In genomic region chr16:9725578-9726113, GRCm38 (mm10) we compare ENCODE assay signal across 35 mouse cellular contexts.
DNase-seq lines count a peak whose midpoint lies in the region; ATAC-seq and TF ChIP-seq lines count a peak whose summit lies in the region.
"Had no signal": no experiment of that assay in that cellular context is flagged by ENCODE, and none has a peak within 500 bp of the region (broad histone marks: within the 10 kb centered on the region; RNA-seq: fewer than 3 reads in every experiment).

No protein-coding gene starts in this region.

- no peak overlapping the region for H3K4me3 ChIP-seq in midbrain, postnatal 0 days (ENCODE audit: low read depth, low read length)
- no peak overlapping the region for H3K4me3 ChIP-seq in midbrain, embryonic 11.5 days (ENCODE audit: low read depth, low read length)
- H3K4me3 ChIP-seq in cerebellum, adult 2 months (replicated peaks; ENCODE audit: insufficient read depth, low read depth, low read length), result no peak overlapping the region
- H3K4me3 ChIP-seq: forebrain, embryonic 13.5 days; heart, embryonic 13.5 days; hindbrain, embryonic 10.5 days; intestine, embryonic 15.5 days; liver, embryonic 15.5 days; midbrain, embryonic 10.5 days; myocyte; neural tube, embryonic 13.5 days had no signal

- no peak overlapping the region for H3K9ac ChIP-seq in midbrain, postnatal 0 days (replicated peaks; ENCODE audit: low read length, poor library complexity, severe bottlenecking)
- no peak overlapping the region for H3K9ac ChIP-seq in midbrain, embryonic 11.5 days (ENCODE audit: low read length)
- H3K9ac ChIP-seq: forebrain, embryonic 13.5 days; heart, embryonic 13.5 days; intestine, embryonic 15.5 days; liver, embryonic 15.5 days; lung, embryonic 14.5 days; neural tube, embryonic 13.5 days had no signal

- H3K27ac ChIP-seq in midbrain, postnatal 0 days (ENCODE audit: low read depth, low read length), result no peak overlapping the region
- H3K27ac ChIP-seq in midbrain, embryonic 11.5 days (ENCODE audit: low read depth, low read length), result no peak overlapping the region
- H3K27ac ChIP-seq in cerebellum, adult 2 months (ENCODE audit: insufficient read depth, low read length), result peak overlapping the region; percentile 55; the same call in 1 of the 2 replicates
- H3K27ac ChIP-seq: forebrain, embryonic 13.5 days; heart, embryonic 13.5 days; hindbrain, embryonic 10.5 days; intestine, embryonic 15.5 days; liver, embryonic 15.5 days; midbrain, embryonic 10.5 days; neural tube, embryonic 13.5 days; stomach, postnatal 0 days had no signal

- no peak overlapping the region for H3K4me2 ChIP-seq in midbrain, postnatal 0 days (ENCODE audit: low read depth, low read length, poor library complexity, severe bottlenecking)
- no peak overlapping the region for H3K4me2 ChIP-seq in midbrain, embryonic 11.5 days
- H3K4me2 ChIP-seq: forebrain, embryonic 13.5 days; heart, embryonic 13.5 days; intestine, embryonic 15.5 days; liver, embryonic 15.5 days; lung, embryonic 14.5 days; neural tube, embryonic 13.5 days had no signal

- H3K36me3 ChIP-seq in midbrain, postnatal 0 days (ENCODE audit: insufficient read depth, low read length), result no peaks in the 10 kb centered on the region
- no peaks in the 10 kb centered on the region for H3K36me3 ChIP-seq in midbrain, embryonic 11.5 days (ENCODE audit: control insufficient read depth, insufficient read depth, low read length)
- H3K36me3 ChIP-seq: heart, embryonic 13.5 days; hindbrain, embryonic 10.5 days; intestine, embryonic 15.5 days; liver, embryonic 15.5 days; midbrain, embryonic 10.5 days; neural tube, embryonic 13.5 days had no signal

- ATAC-seq in midbrain, postnatal 0 days (ENCODE audit: low FRiP score), result no peak
- no peak for ATAC-seq in midbrain, embryonic 11.5 days (ENCODE audit: low FRiP score)
- ATAC-seq: activated CD4-positive, CD25-positive, alpha-beta regulatory T cell, adult 4 months; forebrain, embryonic 13.5 days; hindbrain, embryonic 16.5 days; intestine, embryonic 15.5 days; midbrain, embryonic 16.5 days had no signal

- no peak for TF ChIP-seq POLR2A in cerebellum, adult 2 months (IDR thresholded peaks at IDR 0.05; ENCODE audit: borderline replicate concordance, insufficient read depth, low read length)

- H3K4me1 ChIP-seq in midbrain, postnatal 0 days (ENCODE audit: insufficient read depth, low read length), result no peaks in the 10 kb centered on the region
- H3K4me1 ChIP-seq in midbrain, embryonic 11.5 days (ENCODE audit: control insufficient read depth, insufficient read depth, low read length), result no peaks in the 10 kb centered on the region
- H3K4me1 ChIP-seq in cerebellum, adult 2 months (ENCODE audit: control insufficient read depth, insufficient read depth, low read length), result peaks cover 14% of the 10 kb centered on the region
- H3K4me1 ChIP-seq: forebrain, embryonic 13.5 days; heart, embryonic 13.5 days; hindbrain, embryonic 10.5 days; intestine, embryonic 15.5 days; liver, embryonic 15.5 days; midbrain, embryonic 10.5 days; neural tube, embryonic 13.5 days had no signal

- WGBS in midbrain, postnatal 0 days, result 76% methylated on average over 7 of the region's 7 CpGs
- WGBS in midbrain, embryonic 11.5 days, result 87% methylated on average over 7 of the region's 7 CpGs
- 15% methylated on average over 7 of the region's 7 CpGs for WGBS in cerebellum, adult 2 months

- peak; percentile 12 for DNase-seq in midbrain, postnatal 0 days (ENCODE audit: low spot score)
- no peak for DNase-seq in midbrain, embryonic 11.5 days (ENCODE audit: low spot score, missing footprints)
- DNase-seq in cerebellum, adult 11 months, result peak; percentile 19
- peak; percentile 51 to 59 for DNase-seq in cerebellum, adult 2 months
- DNase-seq in cerebellum, postnatal 14 days, result peak; percentile 14 to 37
- no peak for DNase-seq in spleen, postnatal 10 days (ENCODE audit: low spot score in 2 of 2)
- DNase-seq in liver, result no peak
- no peak for DNase-seq in urinary bladder, postnatal 4 days (ENCODE audit: low spot score in 2 of 2)
- DNase-seq: adrenal gland, adult 2 months; adrenal gland, postnatal 36 days; B cell, adult 2 months; gastrocnemius, postnatal 36 days; heart, adult 18-20 months; heart, postnatal 14 days; kidney, adult 2 months; kidney, postnatal 36 days; layer of hippocampus, postnatal 36 days; lung, embryonic 14.5 days; lung, postnatal 14 days; right cerebral cortex, postnatal 25 days; spleen, adult 18-20 months; thymus, adult 18-20 months; thymus, postnatal 25 days had no signal

- no peaks in the 10 kb centered on the region for H3K27me3 ChIP-seq in midbrain, postnatal 0 days (ENCODE audit: insufficient read depth, low read length)
- no peaks in the 10 kb centered on the region for H3K27me3 ChIP-seq in midbrain, embryonic 11.5 days (ENCODE audit: control insufficient read depth, insufficient read depth, low read length)
- no peaks in the 10 kb centered on the region for H3K27me3 ChIP-seq in cerebellum, adult 2 months (ENCODE audit: control insufficient read depth, insufficient read depth, low read length)
- H3K27me3 ChIP-seq: forebrain, embryonic 13.5 days; heart, embryonic 13.5 days; intestine, embryonic 15.5 days; liver, embryonic 15.5 days; neural tube, embryonic 13.5 days had no signal

- H3K9me3 ChIP-seq in midbrain, postnatal 0 days (ENCODE audit: low read length), result no peaks in the 10 kb centered on the region
- H3K9me3 ChIP-seq in midbrain, embryonic 11.5 days (ENCODE audit: control insufficient read depth, low read length), result no peaks in the 10 kb centered on the region
- H3K9me3 ChIP-seq: forebrain, embryonic 13.5 days; heart, embryonic 13.5 days; hindbrain, embryonic 10.5 days; intestine, embryonic 15.5 days; liver, embryonic 15.5 days; midbrain, embryonic 10.5 days; neural tube, embryonic 13.5 days had no signal

- no peak for TF ChIP-seq CTCF in midbrain, postnatal 0 days (IDR thresholded peaks at IDR 0.05)
- TF ChIP-seq CTCF in cerebellum, adult 2 months (IDR thresholded peaks at IDR 0.05; ENCODE audit: borderline replicate concordance, insufficient read depth, low read depth, low read length), result no peak

Comparison
In these comparisons a context has a peak if more than half of its experiments do, and no peak if none do; other contexts are left out.
1. DNase-seq: peak in midbrain, postnatal 0 days (single experiment), cerebellum, adult 11 months (single experiment), cerebellum, adult 2 months (2 of 2) and cerebellum, postnatal 14 days (2 of 2); none in midbrain, embryonic 11.5 days (single experiment), spleen, postnatal 10 days (0 of 2), liver (single experiment) and urinary bladder, postnatal 4 days (0 of 2).